Mouse (Mus musculus) liver, adult 2 months (tissue): ENCODE data around the gene Ltf.

Source experiments
- CTCF ChIP-seq: fragments of 200-500 bp; IDR thresholded peaks from 2 replicates; pipeline ENCODE4 v1.5.1; 2011; ENCODE audit warnings: low read depth, low read length, control low read depth
- POLR2A ChIP-seq: fragments of 200-500 bp; IDR thresholded peaks from 2 replicates; pipeline ENCODE4 v1.6.1; 2011; ENCODE audit warnings: low read length, control low read depth; ENCODE audit not compliant: insufficient read depth; ENCODE audit errors: extremely low read depth

DNA sequence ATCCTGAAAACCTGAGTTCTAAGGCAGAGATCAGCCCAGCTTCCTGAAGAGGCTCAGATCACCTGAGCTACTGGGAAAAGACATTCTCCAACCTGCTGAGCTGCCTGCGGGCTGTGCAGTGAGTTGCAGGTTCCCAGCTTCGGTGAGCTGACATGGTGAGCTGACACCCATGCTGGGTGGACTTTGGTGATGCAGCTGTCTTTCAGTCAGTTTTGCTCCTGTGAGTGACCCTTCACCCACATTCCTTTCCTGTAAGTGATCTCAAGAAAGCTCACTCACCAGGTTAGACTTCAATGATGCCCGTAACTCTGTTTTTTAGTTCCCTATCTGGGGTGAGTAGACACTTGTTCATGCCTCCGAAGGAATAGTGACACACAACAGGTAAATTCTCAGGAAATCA is 66.3 kb downstream of the Ltf start:
- TF ChIP-seq CTCF: no peak
- no peak for TF ChIP-seq POLR2A
